Mouse (Mus musculus) adrenal gland, postnatal 36 days (tissue): Measurements from ENCODE around the gene Treml1. TPM values are rescaled to one million over a fixed set of nuclear protein-coding genes. Genes with fewer than 3 reads are reported as not detected.
"Not testable (repeated sequence)": the region's sequence is repeated elsewhere in the genome, so short reads cannot be mapped to it uniquely, and the experiment has no call there.

Experiments
- DNase-seq, 2 experiments: peaks; one replicate each; pipeline ENCODE4 v3.0.0; 2021; ENCODE audit warnings: mixed read lengths in 1 of 2
- long read RNA-seq, 2 experiments: library from polyadenylated mRNA; stranded (forward); transcript quantifications; one replicate each; pipeline ENCODE4 v2.0.0; 2021; ENCODE audit warnings: borderline sequencing depth in 2 of 2
- total RNA-seq, 2 experiments: library from RNA; stranded (reverse); gene quantifications; 2 replicates each; pipeline ENCODE4 v1.2.3; 2021

The Treml1 gene
- under 1 TPM in 1 of 2 experiments, not detected in 1; 0.33 TPM for total RNA-seq
- long read RNA-seq, experiment 1, result 0 reads
- long read RNA-seq, experiment 2, result 0 reads

GRCm38 (mm10) chr17:48359616-48360015, at the start of gene Treml1:
Gene Treml1 (plus strand): TSS chr17:48359916.
- DNase-seq, result no peak

DNA sequence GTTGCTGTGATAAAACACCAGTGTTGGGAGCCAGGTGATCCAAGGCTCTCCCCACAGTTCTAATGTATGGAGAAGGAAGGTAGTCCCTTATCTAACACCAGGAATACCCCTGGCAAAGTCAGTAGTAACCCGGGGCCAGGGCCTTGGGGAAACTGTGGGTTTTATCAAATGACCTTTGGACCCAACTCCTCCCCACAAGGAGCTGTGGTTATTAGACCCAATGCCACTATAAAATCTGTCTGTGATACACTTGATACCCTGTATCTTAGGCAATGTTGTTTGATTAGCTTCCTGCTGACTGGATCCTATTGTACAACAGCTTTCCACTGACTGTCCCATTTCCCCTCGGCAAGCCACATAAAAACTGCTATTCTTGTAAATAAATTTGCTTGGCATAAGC, 47.6 kb upstream of the Treml1 start:
- no peak for DNase-seq

GRCm38 (mm10) chr17:48315905-48316579, 43.7 kb upstream of the Treml1 start, which contains the start of gene B430306N03Rik:
Gene B430306N03Rik (plus strand): TSS chr17:48316141.
- DNase-seq, result not testable (repeated sequence)

DNA sequence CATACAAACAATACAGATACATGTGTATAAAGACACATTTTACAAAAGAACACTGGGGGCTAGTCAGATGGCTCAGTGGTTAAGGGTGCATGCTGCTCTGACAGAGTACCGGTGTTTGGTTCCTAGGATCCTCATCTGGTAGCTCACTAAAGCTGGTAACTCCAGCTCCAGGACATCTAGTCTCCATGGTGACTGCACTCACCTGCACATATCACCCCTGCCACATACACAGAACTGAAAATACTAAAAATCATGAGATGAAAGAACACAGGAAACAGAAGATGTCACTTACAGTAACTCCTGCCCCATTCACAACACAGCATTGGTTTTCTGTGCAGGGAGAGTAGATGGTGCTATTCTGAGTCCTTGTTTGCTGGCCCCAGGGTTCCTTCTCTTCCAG, 41.0 kb upstream of the Treml1 start:
- DNase-seq, result no peak

GRCm38 (mm10) chr17:48321279-48321678, 38.4 kb upstream of the Treml1 start:
- no peak for DNase-seq

- no peak for DNase-seq
Measured at GRCm38 (mm10) chr17:48323236-48323635, 36.5 kb upstream of the Treml1 start.

DNA sequence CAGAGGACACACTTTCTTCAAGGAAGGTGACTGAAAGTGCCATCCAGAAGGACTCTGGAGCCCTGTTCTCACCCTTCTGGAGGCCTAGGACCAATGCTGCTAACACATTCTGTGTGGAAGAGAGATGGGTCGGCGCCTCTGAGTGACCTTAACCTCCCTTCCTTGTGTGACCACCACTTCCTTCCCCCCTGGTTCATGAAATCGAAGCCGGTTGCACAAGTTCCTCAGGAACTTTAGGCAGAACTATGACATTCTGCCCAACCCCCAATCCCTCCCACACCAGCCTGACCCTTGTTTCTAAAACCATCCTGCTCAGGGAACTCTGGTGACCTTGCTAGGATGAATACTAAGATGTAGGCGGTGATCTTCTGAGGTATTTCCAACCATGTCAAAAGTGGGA, 35.5 kb upstream of the Treml1 start:
- no peak for DNase-seq

DNA sequence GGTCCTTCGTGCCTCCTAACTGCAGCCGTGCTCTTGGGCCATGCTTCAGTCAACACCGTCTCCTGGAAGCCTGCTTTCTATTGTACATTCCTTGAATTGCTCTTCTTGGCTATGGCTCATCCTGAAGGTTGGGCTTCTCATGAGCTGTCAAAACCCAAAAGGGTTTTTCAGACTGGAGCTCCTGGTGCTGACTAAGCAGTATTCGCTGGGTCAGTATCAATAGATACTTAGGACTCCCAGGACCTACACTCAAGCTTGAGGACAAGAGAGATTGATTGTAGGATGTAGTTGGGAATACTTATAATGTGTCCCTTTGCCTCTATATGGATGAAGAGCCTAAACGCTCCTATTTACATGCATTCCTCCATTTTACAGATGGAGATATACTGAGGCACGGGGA, 34.6 kb upstream of the Treml1 start:
- DNase-seq, result no peak

GRCm38 (mm10) chr17:48325638-48326037, 34.1 kb upstream of the Treml1 start:
- no peak for DNase-seq

GRCm38 (mm10) chr17:48326656-48327055, 33.1 kb upstream of the Treml1 start:
- DNase-seq, result no peak

DNA sequence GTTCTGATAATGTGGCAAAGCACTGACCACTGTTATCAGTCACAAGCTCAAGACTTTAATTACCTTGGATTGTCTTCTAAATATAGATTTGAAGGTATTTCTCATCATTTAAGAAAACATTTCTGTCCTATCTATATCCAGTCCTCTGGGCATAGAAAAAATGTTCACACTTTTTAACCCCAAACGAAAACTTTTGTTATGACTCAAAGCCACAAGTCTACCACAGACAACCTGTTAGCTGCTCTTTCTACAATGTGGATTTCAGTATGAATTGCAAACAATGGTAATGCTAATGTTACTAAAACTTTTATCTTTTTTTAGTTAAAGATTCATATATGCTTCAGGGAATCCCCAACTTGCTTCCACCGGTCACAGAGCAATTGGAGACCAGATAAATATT, 27.2 kb upstream of the Treml1 start:
- no peak for DNase-seq

GRCm38 (mm10) chr17:48334186-48334585, 25.5 kb upstream of the Treml1 start:
- no peak for DNase-seq

- peak; percentile 88 to 89 for DNase-seq
Measured at GRCm38 (mm10) chr17:48336857-48337256, 22.9 kb upstream of the Treml1 start.

GRCm38 (mm10) chr17:48340267-48340666, 19.4 kb upstream of the Treml1 start:
- no peak for DNase-seq

DNA sequence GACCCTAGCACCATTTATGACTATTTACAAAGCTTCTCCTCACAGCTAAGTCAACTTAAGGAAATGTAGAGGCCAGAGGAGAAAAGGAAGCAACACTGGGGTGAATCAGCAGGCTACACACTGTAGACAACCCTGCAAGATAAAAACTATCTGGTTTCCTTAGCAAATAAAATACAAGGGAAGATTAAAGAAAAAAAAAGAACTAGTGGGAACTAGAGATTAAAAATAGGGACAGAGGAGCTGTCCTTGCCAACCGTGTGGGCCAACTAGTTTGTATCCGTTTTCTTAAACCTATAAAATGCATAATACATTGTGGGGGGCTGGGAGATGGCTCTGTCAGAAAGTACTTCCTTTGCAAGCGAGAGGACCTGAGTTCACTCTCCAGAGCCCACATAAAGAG, 17.8 kb upstream of the Treml1 start:
- DNase-seq, result no peak

GRCm38 (mm10) chr17:48343065-48343464, 16.7 kb upstream of the Treml1 start:
- no peak for DNase-seq

DNA sequence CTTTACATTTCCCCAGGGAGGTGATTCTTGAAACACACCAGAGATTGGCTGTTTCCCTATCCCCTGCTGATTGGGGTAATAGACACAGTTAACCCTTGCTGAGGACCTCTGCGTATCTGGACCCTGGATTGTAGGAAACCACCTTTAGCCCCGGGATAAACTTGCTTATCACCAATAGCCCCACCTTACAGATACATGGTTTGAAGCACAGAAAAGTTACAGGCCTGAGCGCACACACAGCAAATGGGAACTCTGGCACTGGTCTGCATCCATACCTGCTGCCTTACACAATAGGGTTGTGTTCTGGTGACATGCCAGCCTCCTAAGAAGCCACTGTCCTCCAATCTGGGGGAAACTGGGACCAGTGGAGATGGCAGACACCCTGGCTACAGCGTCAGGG, 13.9 kb upstream of the Treml1 start:
- DNase-seq, result no peak

- DNase-seq, result peak; percentile 41 to 51
Measured at GRCm38 (mm10) chr17:48346231-48346630, 13.5 kb upstream of the Treml1 start, which contains the start of gene Trem2. Gene Trem2 (plus strand): TSS chr17:48346401.

DNA sequence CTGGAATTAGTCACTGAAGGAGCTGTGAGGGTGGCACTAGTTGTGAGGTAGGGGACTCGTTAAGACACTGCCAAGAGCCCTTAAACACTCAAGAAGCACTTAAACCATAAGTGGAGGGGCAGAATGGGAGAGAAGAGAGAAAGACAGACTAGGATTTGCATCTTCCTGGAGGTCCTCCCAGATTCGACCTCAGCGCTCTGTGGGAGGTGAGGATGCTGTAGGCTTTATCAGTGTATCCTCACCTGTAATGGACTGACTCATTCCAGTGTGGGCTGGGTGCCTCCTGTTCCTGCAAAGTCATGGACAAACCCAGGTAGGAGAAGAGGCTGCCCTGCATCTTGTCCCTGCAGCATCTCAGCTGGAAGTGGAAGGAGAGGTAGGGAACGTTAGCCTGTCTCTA, 12.9 kb upstream of the Treml1 start:
- no peak for DNase-seq

- no peak for DNase-seq
Measured at GRCm38 (mm10) chr17:48347287-48347686, 12.4 kb upstream of the Treml1 start.

DNA sequence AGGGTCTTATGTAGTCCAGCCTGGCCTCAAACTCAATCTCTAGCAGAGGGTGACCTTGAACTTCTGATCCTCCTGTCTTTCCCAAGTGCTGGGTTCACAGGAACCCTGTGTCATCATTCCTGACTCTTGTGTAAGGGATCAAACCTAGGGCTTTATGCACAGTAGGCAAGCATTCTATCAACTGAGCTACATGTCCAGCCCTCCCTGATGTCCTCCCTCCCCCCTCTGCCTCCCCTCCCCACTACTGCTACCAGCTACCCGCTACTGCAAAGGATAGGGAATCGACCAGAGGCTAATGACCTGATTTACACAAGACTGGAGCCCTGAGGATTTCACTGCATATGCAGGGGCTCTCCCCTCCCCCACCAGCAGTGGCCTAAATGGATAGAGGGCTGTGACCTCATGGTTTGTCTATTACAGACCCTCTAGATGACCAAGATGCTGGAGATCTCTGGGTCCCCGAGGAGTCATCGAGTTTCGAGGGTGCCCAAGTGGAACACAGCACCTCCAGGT, 9.0 kb upstream of the Treml1 start:
- no peak for DNase-seq

- DNase-seq, result not testable (repeated sequence)
Measured at GRCm38 (mm10) chr17:48352976-48353375, 6.7 kb upstream of the Treml1 start.

DNA sequence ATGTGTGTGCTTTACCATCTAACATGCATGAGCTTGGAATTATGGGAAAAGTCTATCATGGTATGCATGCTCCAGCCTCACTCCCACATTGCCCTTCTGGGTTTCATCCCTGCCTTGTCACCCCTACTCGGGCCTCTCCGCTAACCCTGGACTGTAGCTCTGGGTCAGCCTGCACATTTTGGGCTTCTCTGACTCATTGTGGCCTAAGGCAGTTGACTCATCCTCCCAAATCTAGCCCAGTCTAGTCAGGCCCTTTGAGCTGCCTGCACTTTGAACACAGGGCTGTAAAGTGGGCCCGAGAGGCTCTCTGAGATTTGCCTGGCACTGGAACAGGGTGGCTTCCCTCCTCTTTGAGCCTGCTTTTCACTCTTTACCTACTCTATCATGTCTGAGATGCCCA, 3.9 kb upstream of the Treml1 start:
- DNase-seq, result peak; percentile 26 to 39

DNA sequence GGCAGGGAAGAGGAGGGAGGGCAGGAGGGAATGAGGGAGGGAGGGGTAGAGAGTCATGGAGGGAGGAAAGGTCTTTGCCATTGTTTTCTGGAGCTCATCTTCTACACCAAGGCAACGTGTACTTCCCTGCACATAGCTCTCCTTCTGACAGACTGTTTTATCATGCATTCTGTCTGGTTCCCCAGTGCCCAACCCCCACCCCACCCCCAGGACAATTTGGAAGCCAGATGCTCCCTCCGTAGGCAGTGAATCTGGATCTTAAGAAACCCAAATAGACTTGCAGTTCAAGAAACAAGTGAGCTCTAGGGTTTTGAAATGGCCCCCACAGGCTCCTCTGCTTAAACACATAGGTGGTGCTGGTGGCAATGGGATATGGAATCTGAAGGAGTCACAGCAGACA, 1.8 kb upstream of the Treml1 start:
- DNase-seq, result no peak
